Mouse (Mus musculus): Measurements from ENCODE around the gene Sdha.

GRCm38 (mm10) chr13:74305380-74305779 is 44.7 kb downstream of the Sdha start:
- TF ChIP-seq CTCF (conservative IDR thresholded peaks at IDR 0.05; ENCODE audit: insufficient read depth, insufficient read length, low read depth, low read length), result no peak
- no peak for TF ChIP-seq POLR2A (IDR thresholded peaks at IDR 0.05; ENCODE audit: low read depth, low read length)
